Mouse (Mus musculus): ENCODE measurements around the gene Cers6.

GRCm38 (mm10) chr2:69049179-69049578, 187.9 kb downstream of the Cers6 start:
- TF ChIP-seq CTCF (IDR thresholded peaks at IDR 0.05; ENCODE audit: control insufficient read depth, insufficient read depth, insufficient replicate concordance, low read depth, low read length) (no peak), POLR2A (IDR thresholded peaks at IDR 0.05; ENCODE audit: control insufficient read depth, low read depth, low read length) (no peak)
